Mouse (Mus musculus): ENCODE results near the gene Fmod. TPM values are rescaled to one million over a fixed set of nuclear protein-coding genes. Genes with fewer than 3 reads are reported as not detected.

Gene Fmod
- polyA plus RNA-seq, 1 experiment from 2014 or later = 23.6 TPM

DNA sequence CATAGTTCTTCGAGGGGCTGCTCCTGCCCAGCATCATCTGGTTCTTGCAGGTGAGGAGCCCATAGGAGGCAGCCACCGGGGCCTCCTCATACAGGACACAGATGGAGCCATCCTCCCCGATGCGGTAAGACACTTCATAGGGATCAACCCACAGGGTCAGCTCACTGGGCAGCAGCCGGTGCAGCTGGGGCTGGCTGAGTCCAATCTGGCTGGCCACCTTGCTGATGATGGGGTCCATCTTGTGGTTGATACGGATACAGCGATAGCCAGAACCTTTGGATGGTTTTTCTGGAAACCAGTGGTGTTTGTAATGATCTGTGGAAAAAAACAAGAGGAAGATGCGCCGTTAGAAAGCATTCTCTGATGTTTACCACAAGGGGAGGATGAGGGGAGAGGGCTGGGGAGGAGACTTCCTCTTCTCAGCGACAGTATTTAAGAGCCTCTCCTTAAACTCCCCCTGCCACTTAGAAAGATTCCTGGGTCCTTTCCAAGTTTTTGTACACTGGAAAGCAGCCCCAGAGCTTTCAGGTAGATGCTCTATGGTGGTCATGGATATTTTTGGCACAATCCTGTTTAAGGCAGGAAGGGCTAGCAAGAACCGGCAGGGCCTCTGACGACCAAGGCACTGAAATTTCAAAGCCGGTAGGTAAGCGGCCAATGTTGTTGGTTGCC, 40.5 kb downstream of the Fmod start:
- Histone ChIP-seq H3K4me1 (ENCODE audit: control insufficient read depth, insufficient read depth, low read length) (peaks cover 50% of the 10 kb centered on the region), H3K27ac (ENCODE audit: low read length) (peak overlapping the region; percentile 90), H3K9ac (ENCODE audit: low read length) (peak overlapping the region; percentile 97), H3K36me3 (ENCODE audit: control insufficient read depth, insufficient read depth) (peaks cover 16% of the 10 kb centered on the region), H3K4me2 (ENCODE audit: low read depth, low read length) (peak overlapping the region; percentile 91), H3K4me3 (ENCODE audit: low read length) (peak overlapping the region; percentile 90), H3K9me3 (replicated peaks; ENCODE audit: control insufficient read depth, low read length) (no peaks in the 10 kb centered on the region), H3K27me3 (ENCODE audit: control insufficient read depth, insufficient read depth, low read length) (no peaks in the 10 kb centered on the region)
- no peak for ATAC-seq (replicated peaks; ENCODE audit: extremely low read depth, insufficient read depth, low FRiP score)
- 20% methylated on average over 14 of the region's 14 CpGs for WGBS

DNA sequence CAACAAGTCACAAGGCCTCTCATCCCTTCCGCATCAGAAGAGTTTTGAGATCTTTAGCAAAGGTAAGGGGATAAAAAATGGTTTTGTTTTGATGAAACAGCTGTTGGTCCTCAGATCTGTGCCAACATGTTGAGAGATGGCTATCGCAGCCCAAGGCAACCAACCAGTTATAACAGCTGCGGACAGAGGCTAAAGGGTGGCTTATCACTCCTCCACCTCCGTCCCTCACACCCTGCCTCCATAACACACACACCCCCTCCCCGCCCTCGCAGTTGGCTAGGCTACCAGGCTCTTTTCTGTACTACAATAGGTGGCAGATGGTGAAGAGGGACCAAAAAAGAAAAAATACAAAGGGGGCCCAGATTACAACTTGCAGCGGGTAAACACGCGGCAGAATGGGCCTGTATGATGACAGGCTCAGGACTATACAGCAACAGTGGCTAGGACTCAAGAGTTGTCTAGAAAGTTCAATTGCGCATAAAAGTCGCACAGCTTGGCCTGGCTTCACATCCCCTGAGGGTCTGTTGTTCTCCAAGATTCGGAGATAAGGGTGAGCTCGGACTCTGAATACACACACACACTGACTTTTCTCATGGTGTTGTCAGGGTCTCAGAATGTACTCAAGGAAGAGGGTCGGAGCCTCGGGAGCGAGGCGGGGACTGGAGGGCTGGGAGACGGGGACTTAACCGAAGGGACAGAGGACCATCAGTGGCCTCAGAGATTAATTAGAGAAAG, 41.2 kb downstream of the Fmod start:
- peak overlapping the region; percentile 90 for H3K4me3 ChIP-seq (ENCODE audit: low read length)
- H3K4me1 ChIP-seq (ENCODE audit: control insufficient read depth, insufficient read depth, low read length) = peaks cover 51% of the 10 kb centered on the region
- WGBS = 4% methylated on average over 19 of the region's 19 CpGs
- H3K36me3 ChIP-seq (ENCODE audit: control insufficient read depth, insufficient read depth) = peaks cover 16% of the 10 kb centered on the region
- H3K9me3 ChIP-seq (replicated peaks; ENCODE audit: control insufficient read depth, low read length) = no peaks in the 10 kb centered on the region
- H3K27ac ChIP-seq (ENCODE audit: low read length) = peak overlapping the region; percentile 90
- peak overlapping the region; percentile 91 for H3K4me2 ChIP-seq (ENCODE audit: low read depth, low read length)
- no peaks in the 10 kb centered on the region for H3K27me3 ChIP-seq (ENCODE audit: control insufficient read depth, insufficient read depth, low read length)
- ATAC-seq (replicated peaks; ENCODE audit: extremely low read depth, insufficient read depth, low FRiP score) = 0 out of 2 replicates have a peak, but pooled peaks have one; percentile 1
- peak overlapping the region; percentile 97 for H3K9ac ChIP-seq (ENCODE audit: low read length)

DNA sequence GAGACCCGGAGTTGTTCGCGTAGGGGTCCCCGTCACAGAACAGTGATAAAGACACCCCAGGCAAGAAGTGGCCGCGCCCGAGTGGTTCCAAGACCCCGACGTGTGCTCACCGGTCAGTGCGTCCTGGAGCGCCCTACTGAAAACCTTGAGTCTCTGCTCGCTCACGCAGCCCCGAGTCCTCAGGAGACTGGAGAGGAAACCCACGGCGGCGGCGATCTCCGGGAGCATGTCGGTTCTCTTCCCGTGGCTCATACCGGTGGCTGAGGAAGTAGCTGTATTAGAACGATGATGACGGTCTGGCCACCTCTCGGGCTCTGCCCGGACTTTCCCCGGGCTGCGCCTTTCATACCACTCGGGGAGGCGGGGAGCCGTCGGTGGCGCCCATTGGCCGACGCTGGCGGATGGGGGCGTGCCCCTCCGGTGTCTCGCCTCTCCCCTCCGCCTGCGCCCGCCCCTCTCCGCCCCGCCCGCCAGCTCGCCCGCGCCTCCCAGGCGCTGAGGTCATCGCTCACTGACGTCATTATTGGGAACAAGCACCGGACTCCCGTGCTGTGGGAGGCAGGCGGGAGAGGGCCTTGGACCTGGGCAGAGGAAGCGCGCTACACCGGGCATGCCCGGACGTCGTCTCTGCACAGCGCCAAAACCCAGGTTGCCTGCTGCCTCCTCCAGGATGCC, 41.9 kb downstream of the Fmod start, which contains the start of gene Btg2:
TSS of gene Btg2 (minus strand) at position 319 of the 675 bp plus-strand sequence.
- Histone ChIP-seq H3K4me2 (ENCODE audit: low read depth, low read length) (peak within 1 kb of the TSS; percentile 91), H3K36me3 (ENCODE audit: control insufficient read depth, insufficient read depth) (peaks cover 16% of the 10 kb centered on the region), H3K9me3 (replicated peaks; ENCODE audit: control insufficient read depth, low read length) (no peaks in the 10 kb centered on the region), H3K27ac (ENCODE audit: low read length) (peak within 1 kb of the TSS; percentile 94), H3K9ac (ENCODE audit: low read length) (peak within 1 kb of the TSS; percentile 97), H3K4me1 (ENCODE audit: control insufficient read depth, insufficient read depth, low read length) (peaks cover 51% of the 10 kb centered on the region), H3K27me3 (ENCODE audit: control insufficient read depth, insufficient read depth, low read length) (no peaks in the 10 kb centered on the region), H3K4me3 (ENCODE audit: low read length) (peak within 1 kb of the TSS; percentile 90)
- 0% methylated on average over 60 of the region's 62 CpGs for WGBS
- peak; percentile 92 for ATAC-seq (replicated peaks; ENCODE audit: extremely low read depth, insufficient read depth, low FRiP score)

DNA sequence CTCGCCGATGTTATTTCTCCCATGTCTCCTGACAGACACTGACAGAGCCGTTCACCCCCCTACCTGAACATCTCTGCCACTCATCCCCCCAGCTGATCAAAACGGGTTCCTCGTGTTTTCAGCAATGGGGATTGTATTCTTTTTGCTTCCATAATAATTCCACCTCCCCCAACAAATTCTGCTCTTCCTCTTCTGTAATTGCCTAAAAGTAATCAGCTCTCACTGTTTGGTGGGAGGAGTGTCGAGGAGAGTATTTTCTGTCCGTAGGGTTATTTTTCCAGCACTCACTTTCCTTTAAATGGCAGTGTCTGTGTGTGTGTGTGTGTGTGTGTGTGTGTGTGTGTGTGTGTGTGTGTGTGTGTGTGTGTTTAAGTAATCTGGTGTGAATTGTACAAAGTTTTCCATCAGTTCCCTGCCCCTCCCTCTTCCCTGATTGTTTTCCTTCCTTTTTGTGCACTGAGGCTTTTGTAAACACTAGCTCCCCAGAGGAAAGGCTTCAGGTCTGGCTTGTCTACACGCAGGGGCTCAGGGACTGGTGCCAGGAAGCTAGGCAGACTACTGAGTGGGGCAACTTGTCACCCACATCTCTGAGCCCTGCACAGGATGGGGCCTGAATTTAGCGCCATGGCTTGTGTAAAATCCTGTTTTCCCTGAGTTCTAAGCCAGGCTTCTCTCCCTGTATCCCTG, 42.6 kb downstream of the Fmod start:
- Histone ChIP-seq H3K36me3 (ENCODE audit: control insufficient read depth, insufficient read depth) (peaks cover 14% of the 10 kb centered on the region), H3K4me1 (ENCODE audit: control insufficient read depth, insufficient read depth, low read length) (peaks cover 51% of the 10 kb centered on the region), H3K9ac (ENCODE audit: low read length) (peak overlapping the region; percentile 80), H3K27me3 (ENCODE audit: control insufficient read depth, insufficient read depth, low read length) (no peaks in the 10 kb centered on the region), H3K4me2 (ENCODE audit: low read depth, low read length) (peak overlapping the region; percentile 91), H3K9me3 (replicated peaks; ENCODE audit: control insufficient read depth, low read length) (no peaks in the 10 kb centered on the region), H3K4me3 (ENCODE audit: low read length) (peak overlapping the region; percentile 90), H3K27ac (ENCODE audit: low read length) (peak overlapping the region; percentile 94)
- ATAC-seq (replicated peaks; ENCODE audit: extremely low read depth, insufficient read depth, low FRiP score) = peak; percentile 4; the same call in 1 of the 2 replicates
- 12% methylated on average over 9 of the region's 9 CpGs for WGBS

DNA sequence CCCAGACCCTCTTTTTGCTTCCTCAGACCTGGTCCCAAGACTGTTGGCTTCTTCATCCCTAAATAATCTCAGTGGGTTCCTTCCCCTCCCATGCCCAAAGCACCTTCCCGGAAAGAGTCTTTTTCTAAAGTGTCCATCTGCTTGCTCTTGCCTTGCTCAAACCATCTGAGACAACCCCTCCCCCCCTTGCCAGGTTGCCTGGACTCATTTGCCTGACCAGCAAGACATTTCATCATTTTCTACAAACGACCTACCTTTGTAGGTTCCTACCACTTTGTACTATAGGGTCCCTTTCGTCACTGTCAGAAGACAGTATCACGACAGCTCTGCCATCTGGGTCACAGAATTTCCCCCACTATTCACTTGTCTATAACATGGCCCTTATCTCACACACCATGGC, 43.4 kb downstream of the Fmod start:
- peak overlapping the region; percentile 5; the same call in 1 of the 2 replicates for H3K9ac ChIP-seq (ENCODE audit: low read length)

DNA sequence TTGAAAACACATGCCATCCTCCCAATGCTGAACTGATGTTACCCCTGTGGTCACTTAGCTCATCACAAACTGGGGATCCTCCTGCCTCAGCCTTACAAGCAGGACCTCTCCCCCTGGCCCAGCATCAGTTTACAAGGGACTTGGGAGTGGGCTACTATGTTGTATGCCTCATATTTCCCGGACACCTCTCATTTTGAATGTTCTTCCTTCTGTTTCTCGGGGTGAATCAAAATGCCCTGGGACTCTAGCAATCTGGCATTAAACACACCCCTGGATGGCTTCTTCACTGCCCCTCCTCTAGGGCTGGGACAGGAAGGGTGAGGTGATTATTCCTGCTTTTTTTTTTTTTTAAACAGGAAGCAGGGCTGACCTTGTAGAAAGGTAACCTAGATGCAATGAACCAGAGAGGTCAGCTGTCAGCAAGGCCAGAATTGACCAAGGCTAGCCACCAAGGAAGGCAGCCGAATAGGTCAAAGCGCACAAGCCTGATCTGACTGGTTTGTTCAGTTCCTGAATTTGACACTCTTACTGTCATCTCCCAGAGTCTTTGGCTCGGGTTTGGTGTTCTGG, 43.9 kb downstream of the Fmod start:
- 75% methylated on average over 5 of the region's 5 CpGs for WGBS
- H3K4me1 ChIP-seq (ENCODE audit: control insufficient read depth, insufficient read depth, low read length) = peaks cover 49% of the 10 kb centered on the region
- H3K9ac ChIP-seq (ENCODE audit: low read length) = 0 out of 2 replicates have a peak overlapping the region, but pooled peaks have one; percentile 7
- H3K9me3 ChIP-seq (replicated peaks; ENCODE audit: control insufficient read depth, low read length) = no peaks in the 10 kb centered on the region
- H3K27ac ChIP-seq (ENCODE audit: low read length) = no peak overlapping the region
- 0 out of 2 replicates have a peak, but pooled peaks cover 9% of the 10 kb centered on the region for H3K36me3 ChIP-seq (ENCODE audit: control insufficient read depth, insufficient read depth)
- H3K4me2 ChIP-seq (ENCODE audit: low read depth, low read length) = no peak overlapping the region
- no peak overlapping the region for H3K4me3 ChIP-seq (ENCODE audit: low read length)
- ATAC-seq (replicated peaks; ENCODE audit: extremely low read depth, insufficient read depth, low FRiP score) = no peak
- no peaks in the 10 kb centered on the region for H3K27me3 ChIP-seq (ENCODE audit: control insufficient read depth, insufficient read depth, low read length)

More for the DNA sequence above, 43.4 kb downstream of the Fmod start:
- no peaks in the 10 kb centered on the region for H3K27me3 ChIP-seq (ENCODE audit: control insufficient read depth, insufficient read depth, low read length)
- whole genome bisulfite sequencing = 82% methylated on average over 4 of the region's 4 CpGs
- H3K4me3 ChIP-seq (ENCODE audit: low read length) = no peak overlapping the region
- H3K36me3 ChIP-seq (ENCODE audit: control insufficient read depth, insufficient read depth) = 0 out of 2 replicates have a peak, but pooled peaks cover 9% of the 10 kb centered on the region
- peak overlapping the region; percentile 94 for H3K27ac ChIP-seq (ENCODE audit: low read length)
- peaks cover 51% of the 10 kb centered on the region for H3K4me1 ChIP-seq (ENCODE audit: control insufficient read depth, insufficient read depth, low read length)
- no peak overlapping the region for H3K4me2 ChIP-seq (ENCODE audit: low read depth, low read length)
- ATAC-seq (replicated peaks; ENCODE audit: extremely low read depth, insufficient read depth, low FRiP score) = no peak
- H3K9me3 ChIP-seq (replicated peaks; ENCODE audit: control insufficient read depth, low read length) = no peaks in the 10 kb centered on the region

DNA sequence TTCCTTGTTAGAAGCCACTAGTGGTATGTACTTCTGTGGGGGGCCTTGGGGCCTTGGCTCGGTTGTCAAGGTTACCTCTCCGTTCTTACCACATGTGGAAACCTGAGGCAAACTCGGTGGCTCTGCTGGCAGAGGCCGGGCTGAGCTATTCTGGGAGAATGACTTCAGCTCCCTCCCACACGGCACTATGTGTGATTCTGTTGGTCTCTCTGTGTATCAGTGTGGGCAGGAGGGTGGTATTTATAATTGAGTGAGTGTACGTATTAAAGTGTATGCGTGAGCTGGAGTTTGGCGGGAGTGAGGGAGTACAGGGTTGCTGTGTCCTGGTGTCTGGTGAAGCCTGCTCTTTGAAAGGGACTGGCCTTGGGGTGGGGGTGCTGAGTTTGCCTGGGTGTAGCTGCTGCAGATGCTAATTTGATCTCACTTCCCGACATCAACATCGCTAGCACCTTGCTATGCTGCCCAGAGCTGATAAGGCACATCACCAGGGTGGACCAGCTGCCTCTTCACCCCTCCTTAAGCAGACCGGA, 46.0 kb downstream of the Fmod start:
- H3K4me3 ChIP-seq (ENCODE audit: low read length) = no peak overlapping the region
- peaks cover 48% of the 10 kb centered on the region for H3K4me1 ChIP-seq (ENCODE audit: control insufficient read depth, insufficient read depth, low read length)
- H3K27ac ChIP-seq (ENCODE audit: low read length) = peak overlapping the region; percentile 92
- H3K9me3 ChIP-seq (replicated peaks; ENCODE audit: control insufficient read depth, low read length) = no peaks in the 10 kb centered on the region
- ATAC-seq (replicated peaks; ENCODE audit: extremely low read depth, insufficient read depth, low FRiP score) = peak; percentile 61
- peak overlapping the region; percentile 7 for H3K4me2 ChIP-seq (ENCODE audit: low read depth, low read length)
- no peaks in the 10 kb centered on the region for H3K36me3 ChIP-seq (ENCODE audit: control insufficient read depth, insufficient read depth)
- WGBS = 8% methylated on average over 11 of the region's 11 CpGs
- H3K9ac ChIP-seq (ENCODE audit: low read length) = peak overlapping the region; percentile 64
- no peaks in the 10 kb centered on the region for H3K27me3 ChIP-seq (ENCODE audit: control insufficient read depth, insufficient read depth, low read length)

DNA sequence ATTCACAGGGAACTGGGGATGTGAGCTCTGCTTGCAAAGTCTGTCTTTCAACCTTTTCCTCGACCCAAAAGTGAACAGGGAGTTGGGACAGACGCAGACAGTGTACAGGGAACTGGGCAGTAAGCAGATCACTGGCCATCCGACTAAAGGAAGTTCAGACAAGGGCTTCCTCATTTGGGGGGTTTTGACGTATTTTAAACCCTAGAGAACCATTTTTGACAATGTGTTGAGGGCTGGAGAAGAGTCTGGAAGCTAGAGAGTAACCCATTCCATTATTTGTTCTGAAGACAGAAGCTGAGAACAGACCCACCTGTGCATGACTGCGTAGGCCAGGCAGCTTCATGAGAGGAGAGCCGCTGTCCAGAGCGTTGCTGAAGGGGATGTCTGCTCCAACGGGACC, 46.6 kb downstream of the Fmod start:
- 74% methylated on average over 8 of the region's 8 CpGs for WGBS
- no peaks in the 10 kb centered on the region for H3K9me3 ChIP-seq (replicated peaks; ENCODE audit: control insufficient read depth, low read length)
- peak overlapping the region; percentile 92 for H3K27ac ChIP-seq (ENCODE audit: low read length)
- H3K9ac ChIP-seq (ENCODE audit: low read length) = peak overlapping the region; percentile 64
- peaks cover 48% of the 10 kb centered on the region for H3K4me1 ChIP-seq (ENCODE audit: control insufficient read depth, insufficient read depth, low read length)
- no peaks in the 10 kb centered on the region for H3K36me3 ChIP-seq (ENCODE audit: control insufficient read depth, insufficient read depth)
- H3K27me3 ChIP-seq (ENCODE audit: control insufficient read depth, insufficient read depth, low read length) = no peaks in the 10 kb centered on the region
- ATAC-seq (replicated peaks; ENCODE audit: extremely low read depth, insufficient read depth, low FRiP score) = no peak
- H3K4me2 ChIP-seq (ENCODE audit: low read depth, low read length) = peak overlapping the region; percentile 7
- H3K4me3 ChIP-seq (ENCODE audit: low read length) = no peak overlapping the region
